Mouse (Mus musculus) bone marrow, adult 2 months (tissue): ENCODE results near the gene 4933405L10Rik.

Experiments used
- CTCF ChIP-seq: fragments of 200-500 bp; IDR thresholded peaks from 2 replicates; pipeline ENCODE4 v1.5.1; 2011; ENCODE audit warnings: low read length, control low read depth; ENCODE audit not compliant: control insufficient read depth, insufficient read depth
- POLR2A ChIP-seq: fragments of 200-500 bp; IDR thresholded peaks from 2 replicates; pipeline ENCODE4 v1.6.1; 2011; ENCODE audit warnings: low read depth, mild to moderate bottlenecking, control low read depth, low read length, borderline replicate concordance; ENCODE audit not compliant: control insufficient read depth

- TF ChIP-seq CTCF (no peak), POLR2A (no peak)
These were observed 12.2 kb upstream of the 4933405L10Rik start for GRCm38 (mm10) chr8:105695080-105695780.
